Mouse (Mus musculus) spleen, adult 2 months (tissue): ENCODE data around the gene Pstpip1.

Experiments used
- CTCF ChIP-seq: fragments of 200-500 bp; IDR thresholded peaks from 2 replicates; pipeline ENCODE4 v1.5.1; 2011; ENCODE audit warnings: mild to moderate bottlenecking, inconsistent platforms; ENCODE audit not compliant: insufficient read depth, insufficient read length, insufficient replicate concordance; ENCODE audit errors: extremely low read depth
- POLR2A ChIP-seq: fragments of 200-500 bp; IDR thresholded peaks from 2 replicates; pipeline ENCODE4 v1.6.1; 2011; ENCODE audit warnings: low read depth, low read length, inconsistent platforms

- no peak for TF ChIP-seq CTCF
- no peak for TF ChIP-seq POLR2A
Measured at GRCm38 (mm10) chr9:56100041-56100522, 10.3 kb downstream of the Pstpip1 start.
